Mouse (Mus musculus) T-helper 2 cell (primary cell): ENCODE results near the gene Car10.

ENCODE experiments used
- in situ Hi-C: fragments of 300-600 bp; cut with MboI, MseI; formaldehyde crosslinking; loops from one replicate; pipeline ENCODE4 v1.15.1; 2025; ENCODE audit warnings: high pct_unique_total_duplicates

Car10 gene

GRCm38 (mm10) chr11:93571917-93572641 lies 474.3 kb downstream of the Car10 start:
- in situ Hi-C loops, result no loop called here

DNA sequence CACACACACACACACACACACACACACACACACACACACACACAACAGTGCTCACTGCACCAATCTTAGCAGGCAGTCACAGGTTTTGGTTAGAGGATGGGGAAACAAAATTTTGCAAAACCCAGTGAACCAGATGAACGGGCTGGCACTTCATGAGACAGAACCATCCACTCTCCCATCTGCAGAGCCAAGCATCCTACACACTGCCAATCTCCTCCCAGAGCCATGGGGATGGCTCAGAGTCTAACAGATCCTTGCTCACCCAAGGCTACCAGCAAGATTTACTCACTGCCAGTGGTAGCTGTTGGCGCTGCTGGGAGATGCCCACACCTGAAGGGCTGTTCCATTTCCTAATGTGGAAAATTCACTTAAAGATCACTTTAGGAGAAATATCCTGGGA lies 479.6 kb downstream of the Car10 start:
- in situ Hi-C loops, result no loop called here

GRCm38 (mm10) chr11:93579626-93580025 lies 481.8 kb downstream of the Car10 start:
- in situ Hi-C loops, result no loop called here

DNA sequence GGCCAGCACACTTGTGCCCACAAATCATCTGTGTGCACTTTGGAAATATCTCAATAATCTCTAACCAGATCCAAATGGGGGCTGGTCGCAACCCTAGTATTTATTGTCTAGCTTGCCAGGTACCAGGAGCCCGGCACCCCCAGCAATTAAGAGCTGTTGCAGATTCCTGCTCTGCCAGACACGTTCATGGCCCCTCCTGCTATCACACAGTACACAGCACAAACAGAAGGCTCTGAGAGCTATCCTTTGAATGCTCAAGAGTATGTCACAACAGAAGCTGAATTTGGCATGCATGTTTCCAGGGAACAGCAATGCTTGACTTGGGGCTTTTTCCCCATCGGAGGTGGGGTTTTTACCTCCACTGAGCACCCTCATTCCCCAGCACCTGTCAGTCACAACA lies 483.5 kb downstream of the Car10 start:
- in situ Hi-C loops, result no loop called here

GRCm38 (mm10) chr11:93587788-93588187 lies 490.0 kb downstream of the Car10 start:
- in situ Hi-C loops, result no loop called here

DNA sequence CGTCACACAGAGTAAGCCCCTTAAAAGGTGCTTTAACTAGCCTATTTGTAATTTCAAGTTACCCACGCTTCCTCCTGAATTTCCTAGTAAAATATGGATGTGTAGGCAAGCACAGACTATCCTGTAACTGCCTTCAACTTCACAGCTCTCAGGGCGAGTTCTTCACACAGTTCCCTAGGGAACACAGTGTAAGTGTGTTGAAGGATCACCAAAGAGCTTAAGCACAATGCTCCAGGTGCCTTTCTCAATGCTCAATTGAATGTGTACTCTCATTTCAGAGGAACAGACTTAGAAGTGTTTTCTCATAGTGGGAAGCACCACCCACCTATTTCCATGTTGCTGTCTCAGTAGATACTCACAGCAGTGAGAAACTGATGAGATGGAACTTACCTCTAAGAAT lies 492.8 kb downstream of the Car10 start:
- in situ Hi-C loops, result no loop called here

GRCm38 (mm10) chr11:93594033-93594432 lies 496.2 kb downstream of the Car10 start:
- in situ Hi-C loops, result no loop called here

DNA sequence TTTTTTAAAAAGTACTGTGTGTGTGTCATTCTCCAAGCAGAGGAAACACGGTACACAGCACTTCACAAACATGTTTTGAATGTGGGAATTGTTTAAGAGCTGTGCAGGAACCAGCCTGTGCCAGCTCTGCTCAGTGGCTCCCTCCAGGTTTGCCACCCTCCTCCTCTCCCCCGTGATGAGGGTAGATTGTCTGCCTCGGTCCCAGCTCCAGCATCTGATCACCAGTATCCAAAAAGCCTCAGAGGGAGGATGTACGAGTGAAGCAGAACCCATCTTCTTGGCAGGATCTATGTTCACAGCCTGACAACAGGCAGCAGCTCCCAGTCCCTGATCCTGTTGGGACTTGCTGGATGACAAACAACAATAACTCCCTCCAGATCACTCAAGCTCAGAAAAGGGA lies 500.3 kb downstream of the Car10 start:
- in situ Hi-C loops, result no loop called here

DNA sequence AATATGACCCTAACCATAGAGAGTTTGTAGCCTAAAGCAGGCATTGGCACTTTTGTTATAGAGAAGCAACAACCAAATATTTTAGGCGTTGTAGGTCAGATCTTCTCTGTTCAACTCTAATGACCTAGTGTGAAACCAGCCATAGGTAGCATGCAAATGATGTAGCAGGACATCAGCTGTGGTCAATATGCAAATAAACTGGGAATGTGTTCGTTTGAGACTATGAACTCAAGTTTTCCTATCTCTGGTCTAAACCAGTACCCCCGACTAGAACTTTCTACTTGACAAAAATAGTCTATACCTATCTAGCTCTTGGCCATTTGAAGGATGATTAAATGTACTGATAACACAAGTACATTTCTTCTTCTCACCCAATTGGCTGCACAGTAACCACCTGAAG lies 501.9 kb downstream of the Car10 start:
- in situ Hi-C loops, result no loop called here

- in situ Hi-C loops, result no loop called here
Observed at GRCm38 (mm10) chr11:93603575-93603974, 505.7 kb downstream of the Car10 start.

- in situ Hi-C loops, result no loop called here
Observed at GRCm38 (mm10) chr11:93607111-93607510, 509.3 kb downstream of the Car10 start.

DNA sequence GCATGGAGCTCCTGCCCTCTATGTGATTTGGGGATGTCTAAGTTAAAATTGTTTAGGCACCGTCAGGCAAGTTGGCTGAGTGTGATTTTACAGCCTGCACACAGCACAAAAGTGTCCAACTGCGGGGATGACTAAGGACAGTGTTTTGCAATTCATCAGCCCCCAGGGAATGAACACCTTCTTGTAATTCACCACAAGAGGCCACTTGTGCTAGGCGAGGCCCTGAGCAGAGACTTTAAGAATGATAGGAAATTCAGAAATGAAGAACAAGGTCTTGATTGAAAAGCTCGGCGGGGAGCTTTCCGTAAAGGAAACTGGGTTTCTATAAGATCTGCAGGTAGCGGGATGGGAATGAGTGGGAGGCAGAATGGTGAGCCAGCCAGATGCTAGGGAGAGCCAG lies 510.9 kb downstream of the Car10 start:
- in situ Hi-C loops, result no loop called here

GRCm38 (mm10) chr11:93612071-93612470 lies 514.2 kb downstream of the Car10 start:
- in situ Hi-C loops, result no loop called here

- in situ Hi-C loops, result no loop called here
Observed at GRCm38 (mm10) chr11:93614851-93615250, 517.0 kb downstream of the Car10 start.

GRCm38 (mm10) chr11:93623605-93624004 lies 525.8 kb downstream of the Car10 start:
- in situ Hi-C loops, result no loop called here

- in situ Hi-C loops, result no loop called here
Observed at GRCm38 (mm10) chr11:93639410-93639809, 541.6 kb downstream of the Car10 start.

GRCm38 (mm10) chr11:93640954-93641353 lies 543.1 kb downstream of the Car10 start:
- in situ Hi-C loops, result no loop called here

DNA sequence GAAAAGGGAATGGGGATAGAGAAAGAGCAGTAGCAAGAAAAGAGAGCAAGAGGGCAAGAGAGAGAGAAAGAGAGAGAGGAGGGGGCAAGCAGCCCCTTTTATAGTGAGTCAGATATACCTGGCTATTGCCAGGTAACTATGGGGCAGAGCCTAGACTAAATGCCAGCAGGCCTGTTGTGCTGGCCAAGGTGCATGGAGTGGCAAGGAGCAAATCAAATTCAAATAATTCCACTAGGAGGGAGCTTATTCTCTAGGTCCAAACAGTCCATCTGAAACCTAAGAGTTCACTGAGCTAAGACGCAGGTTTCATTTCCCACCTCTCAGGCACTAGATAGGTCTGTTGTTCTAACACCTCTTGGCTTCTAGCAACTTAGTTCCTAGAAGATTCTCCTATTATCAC lies 544.5 kb downstream of the Car10 start:
- in situ Hi-C loops, result no loop called here

DNA sequence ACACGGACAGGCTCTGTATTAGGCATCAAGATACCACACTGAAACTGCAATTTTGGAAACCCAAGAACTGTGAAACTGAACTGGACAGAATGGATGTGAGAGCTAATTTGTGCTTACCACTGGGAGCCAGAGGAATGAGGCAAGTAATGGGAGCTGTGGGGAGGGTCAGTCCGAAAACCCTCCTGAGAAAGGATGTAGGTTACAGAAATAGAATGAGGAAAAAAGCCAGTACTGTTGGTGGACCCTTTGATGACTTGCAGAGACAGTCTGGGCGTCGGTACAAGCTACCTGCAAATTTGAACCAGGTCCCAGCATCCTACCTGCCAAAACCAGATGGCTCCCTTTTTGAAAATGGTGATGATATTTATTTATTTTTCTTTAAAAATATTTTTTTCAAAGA lies 545.2 kb downstream of the Car10 start:
- in situ Hi-C loops, result no loop called here

DNA sequence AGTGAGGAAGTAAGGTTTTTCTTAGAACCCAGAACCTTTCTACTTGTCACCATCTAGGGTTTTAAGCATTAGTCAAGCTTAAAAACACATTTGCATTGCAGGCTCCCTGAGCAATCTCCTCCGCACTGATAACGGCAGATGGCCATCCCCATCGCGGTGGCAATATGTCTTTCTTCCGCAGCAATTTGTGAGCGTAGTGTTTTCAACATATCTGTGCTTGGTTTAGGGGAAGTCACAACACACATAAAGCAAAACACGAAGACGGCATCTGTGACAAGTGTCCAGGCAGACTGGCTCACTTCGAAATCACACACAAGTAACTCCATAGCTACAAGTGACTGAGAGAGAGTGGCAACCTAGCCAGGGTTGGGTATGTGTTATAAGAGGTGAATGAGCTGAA lies 545.6 kb downstream of the Car10 start:
- in situ Hi-C loops, result no loop called here

DNA sequence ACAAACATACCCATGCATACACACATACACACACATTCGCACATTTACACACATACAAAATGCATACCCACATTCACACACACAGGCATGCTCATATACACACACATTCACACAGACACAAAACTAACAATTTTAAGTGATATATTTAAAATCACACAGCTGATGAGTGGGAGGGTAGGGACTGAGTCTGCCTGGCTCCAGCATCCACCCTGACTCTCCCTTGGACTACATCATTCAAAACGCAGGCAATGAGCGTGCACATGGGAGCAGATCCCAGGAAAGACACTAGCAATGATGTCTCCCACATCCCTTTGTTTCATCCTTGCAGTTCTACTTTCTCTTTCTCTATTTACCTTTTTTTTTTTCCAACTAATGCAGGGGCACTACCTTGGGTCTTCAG lies 548.4 kb downstream of the Car10 start:
- in situ Hi-C loops, result no loop called here
